ENCODE assay signal across 30 mouse cellular contexts in genomic region chr11:6596205-6596604, GRCm38 (mm10). TPM values are rescaled to one million over a fixed set of nuclear protein-coding genes. Genes with fewer than 3 reads are reported as not detected.
A peak's percentile ranks its signal among the peaks of the same experiment; 100 is the strongest.
DNase-seq lines count a peak whose midpoint lies in the region; ATAC-seq and TF ChIP-seq lines count a peak whose summit lies in the region.
"Had no signal": no experiment of that assay in that cellular context is flagged by ENCODE, and none has a peak within 500 bp of the region (broad histone marks: within the 10 kb centered on the region; RNA-seq: fewer than 3 reads in every experiment).

No protein-coding gene starts in this region.

- no peak for TF ChIP-seq CTCF in midbrain, postnatal 0 days (IDR thresholded peaks at IDR 0.05)

- no peak for ATAC-seq in hindbrain, embryonic 15.5 days (ENCODE audit: low FRiP score, low read depth)
- ATAC-seq in hindbrain, embryonic 16.5 days = no peak
- ATAC-seq in midbrain, embryonic 13.5 days = no peak
- no peak for ATAC-seq in midbrain, embryonic 14.5 days (ENCODE audit: low FRiP score, low TSS enrichment)
- no peak for ATAC-seq in midbrain, postnatal 0 days (ENCODE audit: low FRiP score)
- ATAC-seq: CD4-positive, CD25-positive, alpha-beta regulatory T cell, adult 4 months; inflammation-experienced regulatory T-cells, adult 6 months had no signal

- peak; percentile 60 to 69 for DNase-seq in cerebellum, postnatal 25 days
- DNase-seq in cerebellum, adult 8-10 months = no peak
- DNase-seq in midbrain, embryonic 14.5 days = no peak
- DNase-seq in midbrain, postnatal 0 days (ENCODE audit: low spot score) = no peak
- DNase-seq: adrenal gland, postnatal 14 days; gastrocnemius, postnatal 25 days; heart, adult 2 months; heart, postnatal 14 days; kidney, adult 2 months; layer of hippocampus, adult 9-11 months; lung, adult 2 months; lung, postnatal 14 days; right cerebral cortex, postnatal 14 days had no signal

- H3K4me2 ChIP-seq in hindbrain, embryonic 15.5 days = no peak overlapping the region
- H3K4me2 ChIP-seq in hindbrain, embryonic 16.5 days (ENCODE audit: low read length) = no peak overlapping the region
- no peak overlapping the region for H3K4me2 ChIP-seq in midbrain, embryonic 13.5 days (replicated peaks)
- H3K4me2 ChIP-seq in midbrain, embryonic 14.5 days (ENCODE audit: low read length) = no peak overlapping the region
- no peak overlapping the region for H3K4me2 ChIP-seq in midbrain, postnatal 0 days (ENCODE audit: low read depth, low read length, poor library complexity, severe bottlenecking)
- H3K4me2 ChIP-seq: embryonic facial prominence, embryonic 15.5 days; heart, embryonic 13.5 days; limb, embryonic 13.5 days; neural tube, embryonic 12.5 days had no signal

- H3K4me3 ChIP-seq in hindbrain, embryonic 15.5 days = no peak overlapping the region
- H3K4me3 ChIP-seq in hindbrain, embryonic 16.5 days (ENCODE audit: low read length) = no peak overlapping the region
- no peak overlapping the region for H3K4me3 ChIP-seq in midbrain, embryonic 13.5 days (replicated peaks)
- no peak overlapping the region for H3K4me3 ChIP-seq in midbrain, embryonic 14.5 days (replicated peaks; ENCODE audit: low read depth, low read length)
- no peak overlapping the region for H3K4me3 ChIP-seq in midbrain, postnatal 0 days (ENCODE audit: low read depth, low read length)
- H3K4me3 ChIP-seq: embryonic facial prominence, embryonic 15.5 days; heart, adult 2 months; heart, embryonic 13.5 days; limb, embryonic 13.5 days; neural tube, embryonic 12.5 days had no signal

- peaks cover 48% of the 10 kb centered on the region for H3K36me3 ChIP-seq in hindbrain, embryonic 15.5 days
- peaks cover 39% of the 10 kb centered on the region for H3K36me3 ChIP-seq in hindbrain, embryonic 16.5 days (ENCODE audit: control insufficient read depth, insufficient read depth, low read length)
- peaks cover 87% of the 10 kb centered on the region for H3K36me3 ChIP-seq in midbrain, embryonic 13.5 days
- peaks cover 85% of the 10 kb centered on the region for H3K36me3 ChIP-seq in midbrain, embryonic 14.5 days (ENCODE audit: control insufficient read depth, insufficient read depth, low read length)
- H3K36me3 ChIP-seq in midbrain, postnatal 0 days (ENCODE audit: insufficient read depth, low read length) = peaks cover 56% of the 10 kb centered on the region

- H3K4me1 ChIP-seq in hindbrain, embryonic 15.5 days (replicated peaks) = peaks cover 38% of the 10 kb centered on the region
- peaks cover 27% of the 10 kb centered on the region for H3K4me1 ChIP-seq in hindbrain, embryonic 16.5 days (ENCODE audit: control insufficient read depth, insufficient read depth, low read depth, low read length)
- H3K4me1 ChIP-seq in midbrain, embryonic 13.5 days (replicated peaks) = peaks cover 39% of the 10 kb centered on the region
- peaks cover 33% of the 10 kb centered on the region for H3K4me1 ChIP-seq in midbrain, embryonic 14.5 days (ENCODE audit: control insufficient read depth, insufficient read depth, low read length)
- peaks cover 17% of the 10 kb centered on the region; the same call in 1 of the 2 replicates for H3K4me1 ChIP-seq in midbrain, postnatal 0 days (ENCODE audit: insufficient read depth, low read length)

- WGBS in hindbrain, embryonic 15.5 days = 93% methylated on average over 6 of the region's 6 CpGs
- 94% methylated on average over 6 of the region's 6 CpGs for WGBS in hindbrain, embryonic 16.5 days
- 95% methylated on average over 6 of the region's 6 CpGs for WGBS in midbrain, embryonic 13.5 days
- WGBS in midbrain, embryonic 14.5 days = 94% methylated on average over 6 of the region's 6 CpGs
- 94% methylated on average over 6 of the region's 6 CpGs for WGBS in midbrain, postnatal 0 days

- no peaks in the 10 kb centered on the region for H3K27me3 ChIP-seq in hindbrain, embryonic 15.5 days
- no peaks in the 10 kb centered on the region for H3K27me3 ChIP-seq in hindbrain, embryonic 16.5 days (replicated peaks; ENCODE audit: control insufficient read depth, insufficient read depth, low read length)
- no peaks in the 10 kb centered on the region for H3K27me3 ChIP-seq in midbrain, embryonic 13.5 days
- H3K27me3 ChIP-seq in midbrain, embryonic 14.5 days (ENCODE audit: control insufficient read depth, insufficient read depth, low read length) = no peaks in the 10 kb centered on the region
- no peaks in the 10 kb centered on the region for H3K27me3 ChIP-seq in midbrain, postnatal 0 days (ENCODE audit: insufficient read depth, low read length)
- H3K27me3 ChIP-seq: embryonic facial prominence, embryonic 15.5 days; limb, embryonic 13.5 days; neural tube, embryonic 12.5 days had no signal

- no peak overlapping the region for H3K9ac ChIP-seq in hindbrain, embryonic 15.5 days
- H3K9ac ChIP-seq in hindbrain, embryonic 16.5 days (ENCODE audit: low read depth, low read length) = no peak overlapping the region
- H3K9ac ChIP-seq in midbrain, embryonic 13.5 days (replicated peaks) = no peak overlapping the region
- H3K9ac ChIP-seq in midbrain, embryonic 14.5 days (replicated peaks; ENCODE audit: low read length) = no peak overlapping the region
- H3K9ac ChIP-seq in midbrain, postnatal 0 days (replicated peaks; ENCODE audit: low read length, poor library complexity, severe bottlenecking) = no peak overlapping the region
- H3K9ac ChIP-seq: embryonic facial prominence, embryonic 15.5 days; limb, embryonic 13.5 days; neural tube, embryonic 12.5 days had no signal

- peak overlapping the region; percentile 43; the same call in 1 of the 2 replicates for H3K27ac ChIP-seq in hindbrain, embryonic 15.5 days (replicated peaks)
- H3K27ac ChIP-seq in hindbrain, embryonic 16.5 days (ENCODE audit: low read depth, low read length) = no peak overlapping the region
- peak overlapping the region; percentile 42; the same call in 1 of the 2 replicates for H3K27ac ChIP-seq in midbrain, embryonic 13.5 days
- H3K27ac ChIP-seq in midbrain, embryonic 14.5 days (replicated peaks; ENCODE audit: low read depth, low read length) = no peak overlapping the region; the same call in 1 of the 2 replicates
- 0 out of 2 replicates have a peak overlapping the region, but pooled peaks have one; percentile 3 for H3K27ac ChIP-seq in midbrain, postnatal 0 days (ENCODE audit: low read depth, low read length)
- H3K27ac ChIP-seq: embryonic facial prominence, embryonic 15.5 days; heart, adult 2 months; heart, embryonic 13.5 days; kidney, postnatal 0 days; limb, embryonic 13.5 days; neural tube, embryonic 12.5 days; stomach, postnatal 0 days had no signal

- H3K9me3 ChIP-seq in hindbrain, embryonic 15.5 days = no peaks in the 10 kb centered on the region
- no peaks in the 10 kb centered on the region for H3K9me3 ChIP-seq in hindbrain, embryonic 16.5 days (ENCODE audit: control insufficient read depth, low read length)
- no peaks in the 10 kb centered on the region for H3K9me3 ChIP-seq in midbrain, embryonic 13.5 days
- H3K9me3 ChIP-seq in midbrain, embryonic 14.5 days (ENCODE audit: control insufficient read depth, low read length) = no peaks in the 10 kb centered on the region
- H3K9me3 ChIP-seq in midbrain, postnatal 0 days (ENCODE audit: low read length) = no peaks in the 10 kb centered on the region
- H3K9me3 ChIP-seq: embryonic facial prominence, embryonic 15.5 days; heart, embryonic 13.5 days; limb, embryonic 13.5 days; neural tube, embryonic 12.5 days had no signal

RNA-seq across cellular contexts. Expression of gene Nacad, which starts 9.6 kb away (rescaled TPM):
- 85.3 and 89.8 TPM in 2 replicates for polyA plus RNA-seq in hindbrain, embryonic 15.5 days (2015; fragmentation: Nextera tagmentation; extraction: Ambion mirVana)
- polyA plus RNA-seq in hindbrain, embryonic 16.5 days (2015; fragmentation: Nextera tagmentation; extraction: Ambion mirVana) = 72.1 and 81.0 TPM in 2 replicates
- 96.9 and 101 TPM in 2 replicates for polyA plus RNA-seq in midbrain, embryonic 13.5 days (2015; fragmentation: Nextera tagmentation; extraction: Ambion mirVana)
- polyA plus RNA-seq in midbrain, embryonic 14.5 days (2014; fragmentation: Nextera tagmentation; extraction: Ambion mirVana) = 88.5 and 100.0 TPM in 2 replicates
- 86.9 and 92.3 TPM in 2 replicates for total RNA-seq in midbrain, postnatal 0 days (2014; rRNA removed)
- polyA plus RNA-seq in midbrain, postnatal 0 days (2015; fragmentation: Nextera tagmentation; extraction: Ambion mirVana) = 67.6 and 68.0 TPM in 2 replicates
- total RNA-seq: megakaryocyte progenitor cell, adult 5-6 weeks had no signal
- polyA plus RNA-seq: inflammation-experienced regulatory T-cells, adult 6 months had no signal

RNA-seq across cellular contexts. Expression of gene Tbrg4, which starts 29.7 kb away (rescaled TPM):
- 31.8 and 33.0 TPM in 2 replicates for polyA plus RNA-seq in hindbrain, embryonic 15.5 days (2015; fragmentation: Nextera tagmentation; extraction: Ambion mirVana)
- polyA plus RNA-seq in hindbrain, embryonic 16.5 days (2015; fragmentation: Nextera tagmentation; extraction: Ambion mirVana) = 29.3 and 35.2 TPM in 2 replicates
- 34.6 and 35.5 TPM in 2 replicates for polyA plus RNA-seq in midbrain, embryonic 13.5 days (2015; fragmentation: Nextera tagmentation; extraction: Ambion mirVana)
- polyA plus RNA-seq in midbrain, embryonic 14.5 days (2014; fragmentation: Nextera tagmentation; extraction: Ambion mirVana) = 28.1 and 30.2 TPM in 2 replicates
- 35.1 and 46.6 TPM in 2 replicates for total RNA-seq in midbrain, postnatal 0 days (2014; rRNA removed)
- polyA plus RNA-seq in midbrain, postnatal 0 days (2015; fragmentation: Nextera tagmentation; extraction: Ambion mirVana) = 31.3 and 31.4 TPM in 2 replicates

RNA-seq across cellular contexts. Expression of gene Wap, which starts 42.2 kb away (rescaled TPM):
- not detected in 2 replicates for polyA plus RNA-seq in hindbrain, embryonic 15.5 days (2015; fragmentation: Nextera tagmentation; extraction: Ambion mirVana)
- polyA plus RNA-seq in hindbrain, embryonic 16.5 days (2015; fragmentation: Nextera tagmentation; extraction: Ambion mirVana) = not detected in 2 replicates
- not detected in 2 replicates for polyA plus RNA-seq in midbrain, embryonic 13.5 days (2015; fragmentation: Nextera tagmentation; extraction: Ambion mirVana)
- not detected in 2 replicates for polyA plus RNA-seq in midbrain, embryonic 14.5 days (2014; fragmentation: Nextera tagmentation; extraction: Ambion mirVana)
- total RNA-seq in midbrain, postnatal 0 days (2014; rRNA removed) = not detected in 2 replicates
- polyA plus RNA-seq in midbrain, postnatal 0 days (2015; fragmentation: Nextera tagmentation; extraction: Ambion mirVana) = not detected in 2 replicates
- total RNA-seq: adrenal gland, postnatal 14 days; gastrocnemius, postnatal 25 days; heart, adult 2 months; heart, postnatal 14 days; left cerebral cortex, adult 18-20 months; left cerebral cortex, postnatal 25 days; megakaryocyte progenitor cell, adult 5-6 weeks; monocyte, adult 5-6 weeks had no signal
- polyA plus RNA-seq: brain, embryonic 14.5 days; CD4-positive, CD25-positive, alpha-beta regulatory T cell, adult 4 months; embryonic facial prominence, embryonic 15.5 days; heart, adult 2 months; heart, embryonic 13.5 days; inflammation-experienced regulatory T-cells, adult 6 months; kidney, adult 2 months; kidney, postnatal 0 days; large intestine, adult 2 months; limb, embryonic 13.5 days; lung, adult 2 months; neural tube, embryonic 12.5 days had no signal

RNA-seq across cellular contexts. Expression of gene Ccm2, which starts 49.5 kb away (rescaled TPM):
- 92.2 and 95.9 TPM in 2 replicates for polyA plus RNA-seq in hindbrain, embryonic 15.5 days (2015; fragmentation: Nextera tagmentation; extraction: Ambion mirVana)
- 98.2 and 98.7 TPM in 2 replicates for polyA plus RNA-seq in hindbrain, embryonic 16.5 days (2015; fragmentation: Nextera tagmentation; extraction: Ambion mirVana)
- 82.4 and 87.8 TPM in 2 replicates for polyA plus RNA-seq in midbrain, embryonic 13.5 days (2015; fragmentation: Nextera tagmentation; extraction: Ambion mirVana)
- 73.8 and 84.3 TPM in 2 replicates for polyA plus RNA-seq in midbrain, embryonic 14.5 days (2014; fragmentation: Nextera tagmentation; extraction: Ambion mirVana)
- 45.6 and 71.3 TPM in 2 replicates for total RNA-seq in midbrain, postnatal 0 days (2014; rRNA removed)
- polyA plus RNA-seq in midbrain, postnatal 0 days (2015; fragmentation: Nextera tagmentation; extraction: Ambion mirVana) = 64.3 and 67.1 TPM in 2 replicates

Comparison
In these comparisons a context has a peak if more than half of its experiments do, and no peak if none do; other contexts are left out.
1. DNase-seq: peak in cerebellum, postnatal 25 days (2 of 2); none in cerebellum, adult 8-10 months (single experiment), midbrain, embryonic 14.5 days (single experiment) and midbrain, postnatal 0 days (single experiment).
2. H3K27ac ChIP-seq: peak in hindbrain, embryonic 15.5 days (single experiment), midbrain, embryonic 13.5 days (single experiment) and midbrain, postnatal 0 days (single experiment); none in hindbrain, embryonic 16.5 days (single experiment) and midbrain, embryonic 14.5 days (single experiment).